Mouse (Mus musculus) megakaryocyte, adult 5-6 weeks (primary cell): ENCODE results near the gene 8030474K03Rik. TPM values are rescaled to one million over a fixed set of nuclear protein-coding genes. Genes with fewer than 3 reads are reported as not detected.
"Not testable (repeated sequence)": the region's sequence is repeated elsewhere in the genome, so short reads cannot be mapped to it uniquely, and the experiment has no call there.

Experiments
- ATAC-seq: 2 replicates; pipeline ENCODE4 v1.8.0; 2016; ENCODE audit warnings: mild to moderate bottlenecking, inconsistent platforms; ENCODE audit not compliant: poor library complexity, severe bottlenecking
- total RNA-seq, 2 experiments: library from RNA; stranded (forward) in 1 of 2; stranded (reverse) in 1 of 2; fragments of 153-499, 151-499 nt in 1 of 2; fragments of 221-1000, 200-1000 nt in 1 of 2; gene quantifications; 2 replicates each; pipeline versions ENCODE4 v1.2.3 to v1.2.4; 2015 to 2017

The 8030474K03Rik gene
- total RNA-seq (2015) (not detected in 2 replicates), total RNA-seq (2017) (0.57 TPM in 1 of 2 replicates, not detected in the other)

DNA sequence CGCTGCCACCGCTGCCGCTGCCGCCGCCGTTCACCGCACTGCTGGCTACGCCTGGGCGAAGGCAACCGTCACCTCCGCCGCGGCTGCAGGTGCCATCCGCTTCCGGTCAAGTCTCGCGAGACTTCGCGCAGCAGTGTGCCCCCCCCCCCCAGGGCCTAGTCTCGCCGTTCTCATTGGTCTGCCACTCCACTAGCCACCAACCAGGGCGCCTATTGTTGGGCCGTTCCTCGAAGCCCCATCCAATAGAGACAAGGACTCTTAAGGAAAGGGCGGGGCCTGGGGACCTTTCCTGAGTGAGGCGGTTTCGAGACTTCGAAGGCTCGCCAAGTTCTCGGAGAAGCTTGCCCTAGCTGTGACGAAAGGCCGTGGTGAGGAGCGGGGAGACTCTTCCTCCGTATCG is at the start of gene 8030474K03Rik, which contains the start of gene Gm4779:
8030474K03Rik (plus strand) TSS at position 315 of the 400 bp plus-strand sequence.
Gm4779 (minus strand) TSS at position 82 of the 400 bp plus-strand sequence.
- ATAC-seq, result no peak

DNA sequence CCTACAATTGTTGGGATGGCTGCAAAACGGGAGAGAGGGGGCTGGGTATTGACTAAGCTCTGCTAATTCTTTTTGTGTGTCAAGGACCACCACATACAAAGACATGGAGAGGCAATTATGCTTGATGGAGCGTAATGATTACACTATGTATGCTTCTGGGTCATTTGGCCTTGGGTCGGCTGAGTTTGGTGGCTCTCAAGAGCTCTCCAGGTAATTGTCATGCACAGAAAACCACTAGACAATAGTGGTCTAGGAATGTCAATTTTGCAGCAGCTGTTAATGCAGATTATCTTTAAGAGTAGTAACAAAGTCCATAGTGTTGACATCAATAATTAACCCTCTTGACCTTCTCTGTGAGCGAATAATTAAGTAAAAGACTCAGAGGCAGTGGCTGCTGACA is 44.3 kb upstream of the 8030474K03Rik start:
- no peak for ATAC-seq

DNA sequence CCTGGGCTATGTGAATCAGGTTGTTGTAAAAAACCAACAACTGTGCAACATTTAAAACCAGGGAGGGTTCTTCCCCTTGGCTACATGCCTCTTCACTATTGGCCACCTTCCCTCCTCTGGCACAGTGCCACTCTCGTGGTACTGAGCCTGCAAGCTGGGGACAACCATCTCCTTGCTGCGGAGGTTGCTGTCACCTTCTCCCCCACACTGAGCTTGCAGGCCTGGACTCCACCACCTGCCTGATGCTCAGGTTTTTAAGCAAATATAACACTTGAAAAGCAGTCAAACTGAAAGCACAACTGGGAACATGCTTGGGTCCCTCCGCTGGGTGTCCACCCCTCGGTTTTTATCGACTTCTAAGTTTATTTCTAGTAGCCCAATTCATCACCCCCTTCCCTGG is 40.0 kb upstream of the 8030474K03Rik start:
- no peak for ATAC-seq

DNA sequence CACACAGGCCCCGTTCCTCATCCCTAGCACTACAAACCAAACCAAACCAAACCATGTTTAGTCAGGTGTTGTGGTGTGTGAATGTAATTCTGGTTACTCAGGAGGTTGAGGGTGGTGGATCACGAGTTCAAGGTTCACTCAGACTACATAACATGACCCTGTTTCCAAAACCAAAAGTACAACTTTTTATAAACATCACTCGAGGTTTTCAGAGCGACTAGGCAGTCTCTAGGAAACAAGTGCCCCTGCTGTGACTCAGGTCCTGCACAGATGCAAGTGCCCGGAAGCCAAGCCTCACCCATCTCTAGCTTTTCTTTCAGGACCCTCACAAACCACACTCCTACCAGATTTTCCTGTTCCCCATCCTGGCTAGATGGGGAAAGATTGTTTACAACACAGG is 29.8 kb upstream of the 8030474K03Rik start:
- no peak for ATAC-seq

DNA sequence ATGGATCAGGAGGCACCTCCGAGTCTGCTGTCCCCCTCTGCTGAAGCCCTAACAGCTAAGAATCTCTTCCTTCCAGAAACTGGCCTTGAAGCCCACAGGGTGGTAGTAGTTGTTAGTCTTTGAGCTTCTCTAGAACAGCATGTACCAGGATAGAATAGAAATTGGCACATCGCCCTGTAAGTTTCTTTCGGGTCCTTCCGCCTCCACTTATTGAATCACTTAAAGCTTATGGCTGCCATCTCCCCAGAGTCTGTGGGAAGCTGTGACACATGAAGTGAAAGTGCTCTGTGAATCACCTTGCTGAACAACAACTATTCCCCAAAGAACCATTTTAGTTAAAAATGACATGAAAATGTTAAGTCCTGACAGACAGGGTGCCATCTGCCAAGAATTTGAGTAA is 29.3 kb upstream of the 8030474K03Rik start:
- no peak for ATAC-seq

DNA sequence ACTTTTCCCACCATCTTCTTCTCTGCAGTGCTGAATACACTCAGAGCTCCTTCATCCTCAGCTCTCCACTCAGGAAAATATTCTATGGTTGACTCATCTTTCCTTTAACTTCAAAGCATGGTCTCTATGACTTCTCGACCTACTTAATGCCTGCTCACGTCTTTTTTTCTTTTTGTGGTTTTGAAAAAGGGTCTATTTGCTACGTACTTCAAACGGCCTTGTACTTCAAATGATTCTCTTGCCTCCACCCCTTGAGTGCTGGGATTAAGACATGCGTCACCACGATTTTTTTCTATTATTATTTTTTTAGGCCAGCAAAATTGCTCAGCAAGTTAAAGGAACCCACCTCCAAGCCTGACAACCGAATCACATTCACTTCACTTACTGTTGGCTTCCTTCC is 27.2 kb upstream of the 8030474K03Rik start:
- no peak for ATAC-seq

DNA sequence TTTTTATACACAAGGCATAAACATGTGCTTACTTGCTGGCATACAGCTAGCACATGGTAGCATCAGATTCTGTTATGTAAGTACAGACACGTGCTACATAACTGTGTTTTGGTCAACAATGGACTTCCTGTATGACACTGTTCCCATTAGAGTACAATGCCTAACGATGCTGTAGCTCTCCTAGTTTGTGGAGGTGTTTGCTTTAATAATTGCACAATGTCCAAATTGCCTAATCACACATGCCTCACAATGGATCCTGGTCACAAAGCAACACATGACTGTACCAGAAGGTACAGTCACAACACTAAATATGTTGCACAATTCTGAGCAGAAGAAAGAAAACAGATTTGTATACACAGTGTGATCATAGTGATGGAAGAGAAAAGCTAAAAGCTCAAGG is 25.0 kb upstream of the 8030474K03Rik start:
- ATAC-seq, result peak; percentile 65

DNA sequence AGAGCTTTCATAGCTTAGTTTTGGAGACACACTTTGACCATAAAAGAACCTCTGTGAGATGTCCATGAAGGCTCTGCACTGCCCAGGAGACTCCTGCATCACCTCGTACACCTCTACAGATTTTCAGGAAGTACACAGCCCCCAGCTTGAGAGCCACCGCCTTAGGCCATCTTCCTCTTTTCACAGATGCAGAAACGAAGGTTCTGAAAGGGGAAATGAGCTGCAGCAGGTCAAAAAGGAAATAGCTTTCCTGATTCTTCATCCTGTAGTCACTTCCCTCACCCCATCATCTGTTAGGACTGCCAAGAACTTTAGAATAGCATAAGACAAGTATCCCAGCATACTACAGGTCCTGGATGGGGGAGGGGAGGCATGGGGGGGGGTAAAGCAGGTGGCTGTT is 24.1 kb upstream of the 8030474K03Rik start:
- peak; percentile 88 for ATAC-seq

DNA sequence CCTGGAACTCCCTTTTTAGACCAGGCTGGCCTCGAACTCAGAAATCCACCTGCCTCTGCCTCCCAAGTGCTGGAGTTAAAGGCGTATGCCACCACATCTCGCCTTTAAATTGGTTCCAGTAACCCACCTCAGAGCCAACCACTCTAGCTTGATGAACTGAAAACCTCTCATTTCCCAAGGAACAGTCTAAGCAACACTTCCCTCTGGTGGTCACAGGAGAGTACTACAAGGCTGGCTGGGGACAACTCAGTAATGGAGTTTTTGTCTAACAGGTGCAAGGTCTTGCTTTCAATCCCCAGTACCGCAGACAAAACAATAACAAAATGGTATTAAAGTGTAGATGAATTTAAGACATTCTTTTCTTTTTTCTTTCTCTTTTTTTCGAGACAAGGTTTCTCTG is 22.4 kb upstream of the 8030474K03Rik start:
- peak; percentile 62 for ATAC-seq

DNA sequence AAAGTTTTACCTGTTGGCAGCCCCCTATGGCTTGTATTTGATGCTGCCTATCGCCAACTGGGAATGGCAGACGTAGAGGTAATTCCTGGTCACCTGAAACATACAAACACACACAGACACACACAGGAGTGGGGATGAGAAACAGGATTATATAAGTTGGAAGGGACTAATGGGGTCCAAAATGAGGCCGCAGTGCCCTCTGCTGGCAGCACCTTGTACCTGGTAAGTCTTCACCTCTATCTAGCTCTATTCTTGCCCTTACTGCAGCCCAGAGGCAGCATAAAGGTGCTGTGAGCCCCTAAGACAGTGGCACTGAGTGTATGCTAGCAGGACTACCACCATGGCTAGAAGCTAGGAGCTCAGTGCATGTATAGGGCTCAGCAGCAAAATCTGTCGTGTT is 2.9 kb upstream of the 8030474K03Rik start:
- ATAC-seq, result no peak

DNA sequence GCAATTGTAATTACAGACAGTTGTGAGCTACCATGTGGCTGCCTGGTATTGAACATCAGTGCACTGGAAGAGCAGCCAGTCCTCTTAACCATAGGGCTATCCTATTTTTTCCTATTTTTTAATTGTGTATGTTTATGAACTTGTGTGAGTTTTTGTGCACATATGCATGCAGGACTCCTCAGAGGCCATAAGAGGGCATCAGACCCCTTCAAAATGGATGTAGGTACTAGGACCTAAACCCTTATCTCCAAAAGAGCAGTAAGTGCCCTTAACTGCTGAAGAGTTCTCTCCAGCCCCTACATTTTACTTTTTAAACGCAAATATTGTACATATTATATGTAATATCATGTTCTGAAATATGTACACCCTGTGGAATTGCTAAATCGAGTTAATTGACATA is 11.1 kb downstream of the 8030474K03Rik start:
- no peak for ATAC-seq

DNA sequence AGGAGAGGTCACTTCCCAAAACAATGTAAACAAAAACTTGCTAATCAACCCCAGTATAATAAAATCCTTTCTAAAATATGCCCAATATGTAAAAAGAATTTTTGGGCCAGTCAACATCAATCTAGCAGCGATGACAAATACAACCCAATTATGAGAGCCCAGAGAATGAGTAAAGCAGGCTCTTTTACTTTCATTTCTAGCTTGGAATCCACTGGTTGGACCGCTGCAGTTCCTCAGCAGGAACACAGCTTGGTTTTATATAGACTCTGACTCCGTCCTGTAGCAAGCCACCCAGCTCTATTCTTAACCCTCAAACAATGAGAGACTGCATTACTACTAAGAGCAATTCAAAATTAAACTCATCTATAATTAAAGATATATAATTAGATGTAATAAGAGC is 17.3 kb downstream of the 8030474K03Rik start:
- no peak for ATAC-seq

DNA sequence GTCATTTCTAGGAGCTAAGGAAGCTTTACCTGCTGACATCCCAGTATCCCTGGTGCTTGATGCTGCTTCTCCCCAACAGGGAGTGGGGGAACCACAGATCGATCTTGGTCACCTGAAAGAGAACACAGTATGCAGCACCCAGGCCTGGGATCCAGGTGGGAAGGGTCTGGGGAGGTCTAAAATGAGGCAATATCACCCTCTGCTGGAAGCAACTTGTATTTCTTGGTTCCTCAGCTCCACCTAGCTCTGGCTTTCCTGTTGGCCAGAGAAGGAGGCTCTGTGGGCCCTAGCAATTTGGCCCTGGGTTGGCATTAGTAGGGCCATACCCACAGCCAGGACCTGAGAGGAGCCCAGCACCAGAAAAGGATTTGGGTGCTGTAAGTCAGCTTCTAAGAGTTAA is 24.7 kb downstream of the 8030474K03Rik start:
- ATAC-seq, result no peak

DNA sequence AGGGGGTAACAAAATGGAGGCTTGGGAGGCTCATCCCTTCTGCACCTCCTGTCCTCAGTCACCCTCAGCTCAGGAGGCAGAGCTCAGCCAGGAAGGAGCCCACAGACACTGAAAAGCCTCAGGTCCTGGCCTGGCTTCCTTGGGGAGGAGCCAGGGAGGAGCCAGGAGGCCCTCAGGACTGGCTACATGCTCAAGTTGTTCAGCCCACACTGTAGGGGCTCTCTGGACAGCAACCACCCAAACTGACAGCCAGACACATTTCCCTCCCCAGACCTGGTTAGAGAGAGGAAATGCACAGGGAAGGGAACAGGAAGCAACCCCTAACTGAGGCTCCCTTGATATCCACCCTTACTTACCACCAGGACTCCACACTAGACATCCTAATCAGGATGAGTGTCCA is 25.5 kb downstream of the 8030474K03Rik start:
- not testable (repeated sequence) for ATAC-seq

DNA sequence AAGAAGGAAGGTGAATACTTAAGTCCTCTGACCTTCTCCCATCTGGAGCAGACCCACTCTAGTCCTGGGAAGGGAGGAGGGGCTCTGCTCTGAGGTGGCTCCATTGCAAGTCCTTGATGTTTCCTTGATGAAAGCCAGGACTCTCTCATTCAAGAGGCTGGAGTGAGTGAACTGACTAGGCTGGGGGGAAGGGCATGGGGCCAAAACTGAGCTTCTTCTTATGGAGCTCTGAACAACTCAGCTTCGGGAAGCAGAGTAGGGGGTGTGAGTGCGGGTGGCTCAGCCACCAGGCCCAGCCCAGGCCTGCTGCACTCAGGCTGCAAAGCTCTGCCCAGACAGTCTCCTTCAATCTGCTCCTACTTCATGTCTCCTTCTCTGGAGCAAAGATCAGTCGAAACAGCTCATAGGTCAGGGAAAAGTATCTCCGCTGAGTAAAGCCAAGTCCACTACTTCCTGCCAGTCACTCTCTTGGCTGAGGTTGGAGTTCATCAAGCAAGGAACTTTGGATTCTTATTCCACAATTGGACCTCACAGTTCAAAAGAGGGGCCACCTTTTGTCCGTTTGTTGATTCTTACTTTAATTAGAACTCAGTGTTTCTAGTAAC is 52.8 kb downstream of the 8030474K03Rik start:
- ATAC-seq, result no peak

Other genes starting within 250 kb of the 8030474K03Rik start
- 161 and 177 TPM in 2 replicates for gene Ogt, start 154.6 kb upstream of the 8030474K03Rik start, total RNA-seq (2015)
- gene Ogt, start 154.6 kb upstream of the 8030474K03Rik start, total RNA-seq (2017), result 72.4 and 88.5 TPM in 2 replicates
- gene Cxcr3, start 60.4 kb upstream of the 8030474K03Rik start, total RNA-seq (2015), result 3.4 and 4.4 TPM in 2 replicates
- gene Cxcr3, start 60.4 kb upstream of the 8030474K03Rik start, total RNA-seq (2017), result 4.1 TPM in 2 replicates
- gene Gm4779, start 233 bp upstream of the 8030474K03Rik start, total RNA-seq (2015), result 0.71 TPM in 1 of 2 replicates, not detected in the other
- gene Gm4779, start 233 bp upstream of the 8030474K03Rik start, total RNA-seq (2017), result not detected in 2 replicates
- 66.4 and 93.9 TPM in 2 replicates for gene Nhsl2, start 54.7 kb downstream of the 8030474K03Rik start, total RNA-seq (2015)
- gene Nhsl2, start 54.7 kb downstream of the 8030474K03Rik start, total RNA-seq (2017), result 30.7 and 41.8 TPM in 2 replicates